Mouse (Mus musculus) heart, postnatal 0 days (tissue): Measurements from ENCODE around the gene Jak3. TPM values are rescaled to one million over a fixed set of nuclear protein-coding genes. Genes with fewer than 3 reads are reported as not detected.

Experiments used
- ATAC-seq: fragments of 200-750 bp; cut with Nextera tagmentation; 2 replicates; pipeline ENCODE4 v1.8.0; 2017; ENCODE audit warnings: low read depth, moderate number of reproducible peaks, moderate library complexity; ENCODE audit not compliant: insufficient read depth
- DNase-seq: peaks from one replicate; pipeline ENCODE4 v3.0.0-alpha.2; 2016; ENCODE audit warnings: low spot score
- H3K27ac ChIP-seq: fragments of 300-500 bp; sonication (generic); 2 replicates; pipeline ENCODE4 v1.5.1; 2014; ENCODE audit warnings: low read depth, mild to moderate bottlenecking
- H3K27me3 ChIP-seq: fragments of 300-500 bp; sonication (generic); 2 replicates; pipeline ENCODE4 v1.6.1; 2014; ENCODE audit warnings: low read length, mixed read lengths; ENCODE audit not compliant: control insufficient read depth, insufficient read depth
- H3K36me3 ChIP-seq: fragments of 300-500 bp; sonication (generic); replicated peaks from 2 replicates; pipeline ENCODE4 v1.6.1; 2014; ENCODE audit warnings: low read length, mixed read lengths; ENCODE audit not compliant: control insufficient read depth, insufficient read depth
- H3K4me1 ChIP-seq: fragments of 300-500 bp; sonication (generic); 2 replicates; pipeline ENCODE4 v1.6.1; 2014; ENCODE audit warnings: antibody characterized with exemption; ENCODE audit not compliant: control insufficient read depth, insufficient read depth
- H3K4me2 ChIP-seq: fragments of 300-500 bp; sonication (generic); 2 replicates; pipeline ENCODE4 v1.6.1; 2014; ENCODE audit warnings: low read depth, mild to moderate bottlenecking, low read length, moderate library complexity
- H3K4me3 ChIP-seq: fragments of 300-500 bp; sonication (generic); 2 replicates; pipeline ENCODE4 v1.5.1; 2014; ENCODE audit warnings: low read depth, low read length
- H3K9ac ChIP-seq: fragments of 300-500 bp; sonication (generic); replicated peaks from 2 replicates; pipeline ENCODE4 v1.6.1; 2014; ENCODE audit warnings: low read depth, low read length, mixed read lengths
- H3K9me3 ChIP-seq: fragments of 300-500 bp; sonication (generic); replicated peaks from 2 replicates; pipeline ENCODE4 v1.6.1; 2016; ENCODE audit warnings: low read length; ENCODE audit not compliant: control insufficient read depth
- CTCF ChIP-seq: IDR thresholded peaks from 2 replicates; pipeline ENCODE4 v1.5.1; 2016; ENCODE audit warnings: antibody characterized with exemption, control low read depth, low read depth
- EP300 ChIP-seq: IDR thresholded peaks from 2 replicates; pipeline ENCODE4 v1.6.1; 2016; ENCODE audit warnings: antibody characterized with exemption, low read depth
- WGBS: fragments of 180-500 bp; shearing (Covaris S2); extraction: QIAGEN DNeasy Blood & Tissue Kit; methylation state at CpG from one replicate; pipeline ENCODE4 v1.1.7; 2014; 5-methylcytosine and 5-hydroxymethylcytosine counted together
- polyA plus RNA-seq: library from polyadenylated mRNA; unstranded; fragments of >200 nt; fragmentation: Nextera tagmentation; extraction: Ambion mirVana; gene quantifications from 2 replicates; pipeline ENCODE4 v1.2.1, GENCODE M21; 2015
- total RNA-seq: library from RNA; depleted of rRNA; stranded (reverse); fragments of >200 nt; gene quantifications from 2 replicates; pipeline ENCODE4 v1.2.3, GENCODE M21; 2014; ENCODE audit warnings: low replicate concordance

The Jak3 gene
- total and polyA plus RNA-seq, 2 experiments from 2014 or later, result 5.7 to 16.9 TPM

- Histone ChIP-seq H3K4me1 (peaks cover 22% of the 10 kb centered on the region), H3K4me2 (peak overlapping the region; percentile 49), H3K9ac (no peak overlapping the region), H3K36me3 (no peaks in the 10 kb centered on the region), H3K27me3 (peaks cover 11% of the 10 kb centered on the region), H3K4me3 (peak overlapping the region; percentile 25), H3K9me3 (no peaks in the 10 kb centered on the region), H3K27ac (no peak overlapping the region)
- TF ChIP-seq CTCF (no peak), EP300 (no peak)
- 7% methylated on average over 20 of the region's 22 CpGs for WGBS
- ATAC-seq, result peak; percentile 46
- peak; percentile 50 for DNase-seq
Observed at GRCm38 (mm10) chr8:71665331-71666130, 10.6 kb upstream of the Jak3 start.

- no peak for TF ChIP-seq EP300
- TF ChIP-seq CTCF, result no peak
- no peak overlapping the region for H3K9ac ChIP-seq
- H3K4me1 ChIP-seq, result peaks cover 32% of the 10 kb centered on the region
- H3K36me3 ChIP-seq, result no peaks in the 10 kb centered on the region
- H3K27ac ChIP-seq, result no peak overlapping the region
- DNase-seq (no peak), ATAC-seq (no peak)
- no peak overlapping the region for H3K4me3 ChIP-seq
- 0 out of 2 replicates have a peak, but pooled peaks cover 4% of the 10 kb centered on the region for H3K27me3 ChIP-seq
- no peaks in the 10 kb centered on the region for H3K9me3 ChIP-seq
- H3K4me2 ChIP-seq, result no peak overlapping the region
- WGBS, result 55% methylated on average over 1 of the region's 1 CpGs
Observed at GRCm38 (mm10) chr8:71666855-71667254, 9.2 kb upstream of the Jak3 start.

GRCm38 (mm10) chr8:71667256-71667655 lies 8.8 kb upstream of the Jak3 start:
- no peak for DNase-seq
- H3K27me3 ChIP-seq, result 0 out of 2 replicates have a peak, but pooled peaks cover 4% of the 10 kb centered on the region
- no peaks in the 10 kb centered on the region for H3K9me3 ChIP-seq
- no peak overlapping the region for H3K9ac ChIP-seq
- ATAC-seq, result no peak
- WGBS, result 69% methylated on average over 5 of the region's 5 CpGs
- H3K4me3 ChIP-seq, result no peak overlapping the region
- no peak for TF ChIP-seq EP300
- TF ChIP-seq CTCF, result no peak
- H3K4me1 ChIP-seq, result peaks cover 36% of the 10 kb centered on the region
- no peak overlapping the region for H3K27ac ChIP-seq
- H3K36me3 ChIP-seq, result no peaks in the 10 kb centered on the region
- no peak overlapping the region for H3K4me2 ChIP-seq

GRCm38 (mm10) chr8:71668220-71668975 lies 7.7 kb upstream of the Jak3 start:
- Histone ChIP-seq H3K4me2 (peak overlapping the region; percentile 59), H3K4me1 (peaks cover 38% of the 10 kb centered on the region), H3K9me3 (no peaks in the 10 kb centered on the region), H3K9ac (no peak overlapping the region; the same call in 1 of the 2 replicates), H3K4me3 (peak overlapping the region; percentile 27), H3K27ac (peak overlapping the region; percentile 78), H3K36me3 (no peaks in the 10 kb centered on the region), H3K27me3 (no peaks in the 10 kb centered on the region)
- WGBS, result under 1% methylated on average over 21 of the region's 21 CpGs
- DNase-seq, result peak; percentile 86
- ATAC-seq, result peak; percentile 68
- TF ChIP-seq CTCF, result no peak
- peak; percentile 47; the same call in 1 of the 2 replicates for TF ChIP-seq EP300

- WGBS, result 16% methylated on average over 9 of the region's 12 CpGs
Observed at GRCm38 (mm10) chr8:71670198-71670597, 5.9 kb upstream of the Jak3 start.

More at GRCm38 (mm10) chr8:71670198-71670597, 5.9 kb upstream of the Jak3 start:
- ATAC-seq (no peak), DNase-seq (no peak)
- H3K9ac ChIP-seq, result no peak overlapping the region
- H3K36me3 ChIP-seq, result no peaks in the 10 kb centered on the region
- peak overlapping the region; percentile 51 for H3K4me3 ChIP-seq
- peak overlapping the region; percentile 85 for H3K4me2 ChIP-seq
- peaks cover 38% of the 10 kb centered on the region for H3K4me1 ChIP-seq
- H3K27ac ChIP-seq, result no peak overlapping the region
- TF ChIP-seq EP300 (no peak), CTCF (no peak)
- no peaks in the 10 kb centered on the region for H3K9me3 ChIP-seq
- H3K27me3 ChIP-seq, result no peaks in the 10 kb centered on the region
